Mouse (Mus musculus) hindbrain, embryonic 16.5 days (tissue): Measurements from ENCODE around the gene Tjp2. TPM values are rescaled to one million over a fixed set of nuclear protein-coding genes. Genes with fewer than 3 reads are reported as not detected.
A peak's percentile ranks its signal among the peaks of the same experiment; 100 is the strongest.

Experiments
- ATAC-seq: fragments of 200-750 bp; cut with Nextera tagmentation; 2 replicates; pipeline ENCODE4 v1.8.0; 2017; ENCODE audit warnings: moderate TSS enrichment, moderate library complexity
- H3K27ac ChIP-seq: fragments of 300-500 bp; sonication (generic); 2 replicates; pipeline ENCODE4 v1.5.1; 2014; ENCODE audit warnings: low read depth, mild to moderate bottlenecking, control low read depth, low read length, moderate library complexity
- H3K27me3 ChIP-seq: fragments of 300-500 bp; sonication (generic); replicated peaks from 2 replicates; pipeline ENCODE4 v1.6.1; 2014; ENCODE audit warnings: low read length; ENCODE audit not compliant: control insufficient read depth, insufficient read depth
- H3K36me3 ChIP-seq: fragments of 300-500 bp; sonication (generic); 2 replicates; pipeline ENCODE4 v1.6.1; 2014; ENCODE audit warnings: mild to moderate bottlenecking, low read length, moderate library complexity, mixed read lengths; ENCODE audit not compliant: control insufficient read depth, insufficient read depth
- H3K4me1 ChIP-seq: fragments of 300-500 bp; sonication (generic); 2 replicates; pipeline ENCODE4 v1.6.1; 2014; ENCODE audit warnings: low read depth, low read length; ENCODE audit not compliant: control insufficient read depth, insufficient read depth
- H3K4me2 ChIP-seq: fragments of 300-500 bp; sonication (generic); 2 replicates; pipeline ENCODE4 v1.6.1; 2014; ENCODE audit warnings: mild to moderate bottlenecking, low read length, control low read depth, moderate library complexity
- H3K4me3 ChIP-seq: fragments of 300-500 bp; sonication (generic); 2 replicates; pipeline ENCODE4 v1.5.1; 2014; ENCODE audit warnings: mild to moderate bottlenecking, low read length, control low read depth, moderate library complexity
- H3K9ac ChIP-seq: fragments of 300-500 bp; sonication (generic); 2 replicates; pipeline ENCODE4 v1.6.1; 2014; ENCODE audit warnings: low read depth, mild to moderate bottlenecking, control low read depth, low read length, moderate library complexity
- H3K9me3 ChIP-seq: fragments of 300-500 bp; sonication (generic); 2 replicates; pipeline ENCODE4 v1.6.1; 2014; ENCODE audit warnings: mild to moderate bottlenecking, low read length, moderate library complexity; ENCODE audit not compliant: control insufficient read depth
- WGBS: fragments of 180-500 bp; shearing (Covaris S2); extraction: QIAGEN DNeasy Blood & Tissue Kit; methylation state at CpG from one replicate; pipeline ENCODE4 v1.1.7; 2014; 5-methylcytosine and 5-hydroxymethylcytosine counted together
- polyA plus RNA-seq: library from polyadenylated mRNA; unstranded; fragments of >200 nt; fragmentation: Nextera tagmentation; extraction: Ambion mirVana; gene quantifications from 2 replicates; pipeline ENCODE4 v1.2.1, GENCODE M21; 2015

Gene Tjp2
- polyA plus RNA-seq, 1 experiment from 2014 or later: 10.1 TPM

DNA sequence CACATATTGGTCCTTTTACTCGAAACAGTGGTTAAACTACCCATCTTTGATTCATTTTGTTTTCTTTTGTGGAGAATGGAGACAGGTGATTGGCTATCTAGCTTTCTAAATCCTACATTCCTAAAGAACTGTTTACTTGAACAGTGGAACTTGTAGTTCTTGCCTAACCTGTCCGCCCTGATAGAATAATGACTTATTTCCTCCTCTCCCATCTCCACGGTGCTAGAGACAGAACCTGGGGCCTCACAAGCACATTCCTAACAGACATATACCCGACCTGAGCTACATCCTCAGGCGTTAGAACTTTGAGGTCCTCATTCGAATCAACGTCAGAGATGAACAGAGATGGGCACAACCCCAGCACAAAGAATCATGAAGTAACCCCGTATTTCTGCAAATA lies 44.4 kb downstream of the Tjp2 start:
- Histone ChIP-seq H3K4me3 (no peak overlapping the region), H3K4me1 (no peaks in the 10 kb centered on the region), H3K4me2 (no peak overlapping the region), H3K9ac (no peak overlapping the region), H3K27me3 (no peaks in the 10 kb centered on the region), H3K9me3 (no peaks in the 10 kb centered on the region), H3K27ac (no peak overlapping the region), H3K36me3 (no peaks in the 10 kb centered on the region)
- WGBS: 82% methylated on average over 8 of the region's 8 CpGs
- no peak for ATAC-seq

DNA sequence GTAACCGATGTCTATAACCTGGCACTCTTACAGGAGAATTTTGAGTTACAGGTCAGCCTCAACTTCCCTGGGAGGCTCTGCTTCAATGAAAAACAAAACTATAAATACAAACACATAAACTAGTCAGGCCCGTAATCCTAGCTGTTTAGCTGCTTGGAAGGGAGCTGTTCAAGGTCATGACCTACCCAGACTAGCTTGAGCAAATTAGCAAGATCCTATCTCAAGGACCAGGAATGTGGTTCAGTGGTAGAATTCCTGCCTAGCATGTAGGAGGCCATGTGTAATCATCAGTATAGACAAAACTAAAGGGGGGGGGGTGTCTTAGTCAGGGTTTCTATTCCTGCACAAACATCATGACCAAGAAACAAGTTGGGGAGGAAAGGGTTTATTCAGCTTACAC lies 46.7 kb downstream of the Tjp2 start:
- no peaks in the 10 kb centered on the region for H3K36me3 ChIP-seq
- no peaks in the 10 kb centered on the region for H3K27me3 ChIP-seq
- H3K4me2 ChIP-seq: no peak overlapping the region
- WGBS: 95% methylated on average over 2 of the region's 2 CpGs
- no peaks in the 10 kb centered on the region for H3K9me3 ChIP-seq
- ATAC-seq: no peak
- no peak overlapping the region for H3K4me3 ChIP-seq
- no peak overlapping the region for H3K9ac ChIP-seq
- H3K27ac ChIP-seq: no peak overlapping the region
- peaks cover 4% of the 10 kb centered on the region for H3K4me1 ChIP-seq

DNA sequence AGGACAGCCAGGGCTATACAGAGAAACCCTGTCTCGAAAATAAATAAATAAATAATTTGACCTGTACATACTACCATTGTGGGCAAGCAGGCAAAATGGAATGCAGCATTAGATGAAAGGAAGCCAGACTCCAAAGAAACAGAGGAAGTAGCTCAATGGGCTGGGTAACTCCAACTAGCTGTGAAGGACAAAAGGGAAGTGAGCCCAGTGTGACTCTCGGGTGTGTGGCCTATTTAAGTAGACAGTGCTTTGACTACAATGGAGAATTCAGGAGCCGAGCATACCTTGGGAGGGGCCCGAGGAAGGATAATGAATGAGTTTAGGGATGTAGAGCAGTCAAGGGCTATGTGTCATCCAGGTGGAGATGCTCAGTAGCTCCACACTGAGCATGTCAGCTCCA lies 48.1 kb downstream of the Tjp2 start:
- no peak overlapping the region for H3K4me3 ChIP-seq
- H3K9ac ChIP-seq: no peak overlapping the region
- no peaks in the 10 kb centered on the region for H3K27me3 ChIP-seq
- no peak overlapping the region for H3K27ac ChIP-seq
- ATAC-seq: no peak
- no peak overlapping the region for H3K4me2 ChIP-seq
- peaks cover 4% of the 10 kb centered on the region for H3K4me1 ChIP-seq
- 82% methylated on average over 4 of the region's 4 CpGs for WGBS
- H3K36me3 ChIP-seq: no peaks in the 10 kb centered on the region
- H3K9me3 ChIP-seq: no peaks in the 10 kb centered on the region

GRCm38 (mm10) chr19:24174896-24175295 lies 49.9 kb downstream of the Tjp2 start:
- Histone ChIP-seq H3K9ac (no peak overlapping the region), H3K9me3 (no peaks in the 10 kb centered on the region), H3K36me3 (no peaks in the 10 kb centered on the region), H3K4me2 (peak overlapping the region; percentile 74), H3K27ac (no peak overlapping the region), H3K4me1 (peaks cover 4% of the 10 kb centered on the region), H3K4me3 (peak overlapping the region; percentile 79), H3K27me3 (no peaks in the 10 kb centered on the region)
- no peak for ATAC-seq
- 9% methylated on average over 13 of the region's 13 CpGs for WGBS

GRCm38 (mm10) chr19:24173608-24174523 lies 51.0 kb downstream of the Tjp2 start:
- no peaks in the 10 kb centered on the region for H3K27me3 ChIP-seq
- H3K9me3 ChIP-seq: no peaks in the 10 kb centered on the region
- H3K36me3 ChIP-seq: no peaks in the 10 kb centered on the region
- H3K27ac ChIP-seq: peak overlapping the region; percentile 85
- H3K4me3 ChIP-seq: peak overlapping the region; percentile 79
- WGBS: 0% methylated on average over 85 of the region's 103 CpGs
- H3K4me2 ChIP-seq: peak overlapping the region; percentile 74
- peak overlapping the region; percentile 79 for H3K9ac ChIP-seq
- ATAC-seq: peak; percentile 94
- peaks cover 4% of the 10 kb centered on the region for H3K4me1 ChIP-seq

- H3K4me2 ChIP-seq: peak overlapping the region; percentile 74
- peaks cover 4% of the 10 kb centered on the region for H3K4me1 ChIP-seq
- ATAC-seq: no peak
- no peaks in the 10 kb centered on the region for H3K36me3 ChIP-seq
- H3K4me3 ChIP-seq: peak overlapping the region; percentile 79
- H3K9me3 ChIP-seq: no peaks in the 10 kb centered on the region
- H3K27ac ChIP-seq: no peak overlapping the region
- no peak overlapping the region for H3K9ac ChIP-seq
- no peaks in the 10 kb centered on the region for H3K27me3 ChIP-seq
- WGBS: 20% methylated on average over 6 of the region's 6 CpGs
These were observed 51.8 kb downstream of the Tjp2 start for GRCm38 (mm10) chr19:24173020-24173419.

DNA sequence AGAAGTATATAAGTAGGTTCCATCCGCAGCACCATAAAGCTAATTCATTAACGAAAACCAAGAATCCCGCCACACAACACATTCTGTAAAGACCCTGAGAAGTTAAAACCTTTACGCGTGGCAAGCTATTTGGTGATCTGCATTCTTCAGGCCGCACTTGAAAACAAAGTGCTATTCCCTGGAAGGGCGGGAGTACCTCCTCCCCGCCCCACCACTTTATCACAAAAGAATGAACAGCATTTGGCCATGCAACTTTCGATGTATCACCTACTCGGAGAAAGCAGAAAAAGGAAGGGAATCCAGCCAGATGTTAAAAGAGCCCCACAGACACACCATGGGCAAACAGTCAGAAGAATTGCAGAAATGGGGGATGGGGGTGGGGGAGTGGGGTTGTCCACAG lies 56.3 kb downstream of the Tjp2 start:
- no peak overlapping the region for H3K4me3 ChIP-seq
- no peak overlapping the region for H3K9ac ChIP-seq
- H3K4me2 ChIP-seq: no peak overlapping the region
- H3K9me3 ChIP-seq: no peaks in the 10 kb centered on the region
- no peaks in the 10 kb centered on the region for H3K36me3 ChIP-seq
- 75% methylated on average over 10 of the region's 10 CpGs for WGBS
- no peak overlapping the region for H3K27ac ChIP-seq
- ATAC-seq: no peak
- no peaks in the 10 kb centered on the region for H3K27me3 ChIP-seq
- H3K4me1 ChIP-seq: peaks cover 3% of the 10 kb centered on the region; the same call in 1 of the 2 replicates

GRCm38 (mm10) chr19:24166516-24167091 lies 58.2 kb downstream of the Tjp2 start:
- Histone ChIP-seq H3K27me3 (no peaks in the 10 kb centered on the region), H3K27ac (no peak overlapping the region), H3K4me1 (peaks cover 3% of the 10 kb centered on the region; the same call in 1 of the 2 replicates), H3K4me2 (peak overlapping the region; percentile 8), H3K36me3 (no peaks in the 10 kb centered on the region), H3K9ac (0 out of 2 replicates have a peak overlapping the region, but pooled peaks have one; percentile 12), H3K9me3 (no peaks in the 10 kb centered on the region), H3K4me3 (no peak overlapping the region)
- peak; percentile 56; the same call in 1 of the 2 replicates for ATAC-seq
- 23% methylated on average over 17 of the region's 17 CpGs for WGBS

DNA sequence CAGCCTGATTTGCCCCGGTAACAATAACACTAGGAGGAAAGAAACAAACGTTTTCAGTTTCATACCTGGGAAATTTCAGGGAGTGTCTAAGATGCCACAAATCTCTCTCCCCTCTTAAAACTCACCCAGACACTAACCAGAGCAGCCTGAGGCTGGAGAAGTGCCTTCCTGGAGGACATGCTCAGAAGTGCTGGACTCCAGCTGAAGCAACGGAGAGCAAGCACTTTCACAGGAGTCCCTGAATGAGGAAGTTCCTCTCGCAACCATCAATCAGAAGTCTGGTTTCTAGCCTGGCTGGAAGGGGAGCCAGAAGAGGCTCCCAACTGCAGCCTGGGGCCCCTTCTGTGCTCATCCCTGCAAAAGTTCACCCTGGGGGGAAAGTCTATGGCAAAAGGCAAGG lies 60.9 kb downstream of the Tjp2 start:
- Histone ChIP-seq H3K4me3 (no peak overlapping the region), H3K27me3 (no peaks in the 10 kb centered on the region), H3K4me2 (no peak overlapping the region), H3K36me3 (no peaks in the 10 kb centered on the region), H3K9me3 (no peaks in the 10 kb centered on the region), H3K27ac (no peak overlapping the region), H3K9ac (no peak overlapping the region), H3K4me1 (peaks cover 3% of the 10 kb centered on the region; the same call in 1 of the 2 replicates)
- ATAC-seq: no peak
- 44% methylated on average over 4 of the region's 4 CpGs for WGBS
